Mouse (Mus musculus) left cerebral cortex, postnatal 36 days (tissue): ENCODE results near the gene Rtkn. TPM values are rescaled to one million over a fixed set of nuclear protein-coding genes. Genes with fewer than 3 reads are reported as not detected.

Experiments
- DNase-seq, 2 experiments: peaks; one replicate each; pipeline ENCODE4 v3.0.0; 2021 to 2022; ENCODE audit warnings: low spot score in 2 of 2, mixed read lengths in 1 of 2
- intact Hi-C: fragments of 180-260 bp; cut with DNase I; formaldehyde crosslinking; loops from one replicate; pipeline ENCODE4 v1.15.1; 2025
- total RNA-seq, 2 experiments: library from RNA; stranded (reverse); gene quantifications; 2 replicates each; pipeline ENCODE4 v1.2.3; 2021

The Rtkn gene
- total RNA-seq, 2 experiments from 2014 or later, result 88.7 to 105 TPM

DNA sequence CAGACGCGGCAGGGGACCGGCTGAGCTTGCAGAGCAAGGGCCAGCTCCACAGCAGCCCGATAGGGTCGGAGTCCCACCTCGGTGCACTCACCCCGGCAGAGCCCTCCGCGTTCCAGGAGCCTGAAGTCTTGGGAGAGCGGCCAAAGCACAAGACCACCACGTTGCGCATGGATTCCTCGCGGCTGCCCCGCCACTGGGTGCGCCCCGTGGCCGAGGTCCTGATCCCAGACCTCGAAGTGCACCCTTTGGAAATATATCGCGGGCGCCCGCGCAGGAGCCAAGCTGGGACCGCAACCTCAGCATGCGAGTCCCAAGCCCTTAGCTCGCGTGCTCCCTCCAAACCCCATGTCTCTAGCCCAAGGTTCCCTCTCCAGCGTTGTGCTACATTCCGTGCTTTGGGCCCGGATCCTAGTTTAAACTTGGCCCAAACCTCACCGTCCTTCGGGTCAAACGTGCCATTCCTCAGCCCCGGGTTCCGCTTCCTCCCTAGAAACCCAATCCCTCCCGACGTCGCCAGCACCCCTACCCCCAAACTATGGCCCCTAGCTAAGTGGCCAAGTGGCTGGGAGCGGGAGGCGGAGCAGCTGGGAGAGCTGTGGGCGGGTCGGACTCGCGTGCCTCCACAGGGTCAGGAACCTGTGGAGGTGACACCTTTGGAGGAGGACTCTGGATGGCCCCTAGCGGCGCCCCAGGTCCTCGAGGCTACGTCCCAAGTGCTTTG lies 26.8 kb downstream of the Rtkn start:
- intact Hi-C loops, result loop anchor here (10.0 kb wide), 1 partner anchor 167 kb away; no protein-coding TSS in a partner anchor
- DNase-seq, result no peak

DNA sequence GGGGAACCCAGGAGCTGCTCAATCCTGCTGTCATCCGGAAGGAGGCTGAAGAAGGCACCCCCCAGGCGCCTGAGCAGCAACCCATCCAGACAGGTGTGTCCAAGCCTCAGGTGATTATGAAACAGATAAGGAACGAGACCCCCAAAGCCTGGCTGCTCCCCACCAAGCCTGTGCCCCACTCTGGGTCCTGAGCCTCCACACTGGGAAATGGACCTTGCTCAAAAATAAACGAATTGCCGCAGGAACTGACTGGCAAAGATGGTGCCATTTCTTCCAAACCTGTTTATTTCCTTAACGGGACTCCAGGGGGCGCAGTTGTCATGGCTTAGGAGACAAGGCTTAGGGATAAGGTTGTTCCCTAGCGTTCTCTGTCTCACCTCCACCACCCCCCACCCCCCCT lies 27.4 kb downstream of the Rtkn start:
- no peak for DNase-seq
- intact Hi-C loops, result loop anchor here (10.0 kb wide), 1 partner anchor 168 kb away; no protein-coding TSS in a partner anchor

DNA sequence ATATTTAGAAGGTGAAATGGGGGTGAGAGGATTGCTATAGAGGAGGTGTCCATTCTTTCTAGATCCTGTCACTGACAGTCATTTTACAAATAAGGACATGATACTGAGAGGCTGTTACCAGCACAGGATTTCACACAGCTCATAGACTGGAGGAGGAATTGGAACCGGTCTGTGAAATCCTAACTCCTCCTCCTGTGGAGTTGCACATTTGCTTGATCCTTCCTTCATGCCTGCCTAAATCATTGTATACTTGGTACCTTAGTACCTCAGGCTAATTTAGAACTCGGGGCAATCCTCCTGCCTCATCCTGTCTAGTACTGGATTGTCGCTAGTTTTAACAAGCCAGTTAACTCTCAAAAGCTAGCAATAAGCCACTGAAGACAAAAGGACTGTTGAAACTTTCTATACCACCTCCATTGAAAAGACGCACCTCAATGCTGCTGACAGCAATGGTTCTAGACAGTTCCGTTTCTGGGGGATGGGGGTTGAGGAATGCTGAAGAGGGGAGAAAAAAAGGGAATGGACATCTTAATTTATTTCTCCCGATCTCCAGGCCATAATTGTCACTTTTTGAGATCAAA lies 29.9 kb downstream of the Rtkn start:
- no peak for DNase-seq
- intact Hi-C loops, result loop anchor here (2.0 to 10.0 kb wide), 2 partner anchors 22 to 170 kb away; no protein-coding TSS in a partner anchor

- peak; percentile 93 to 94 for DNase-seq
- intact Hi-C loops, result loop anchor here (2.0 to 10.0 kb wide), 2 partner anchors 21 to 171 kb away; no protein-coding TSS in a partner anchor
Measured at GRCm38 (mm10) chr6:83165607-83166242, 30.5 kb downstream of the Rtkn start, which contains the start of gene Dctn1. Gene Dctn1 (plus strand): TSS chr6:83165920.

GRCm38 (mm10) chr6:83166243-83166630 lies 31.0 kb downstream of the Rtkn start:
- intact Hi-C loops, result loop anchor here (10.0 kb wide), 1 partner anchor 171 kb away; no protein-coding TSS in a partner anchor
- DNase-seq, result no peak

DNA sequence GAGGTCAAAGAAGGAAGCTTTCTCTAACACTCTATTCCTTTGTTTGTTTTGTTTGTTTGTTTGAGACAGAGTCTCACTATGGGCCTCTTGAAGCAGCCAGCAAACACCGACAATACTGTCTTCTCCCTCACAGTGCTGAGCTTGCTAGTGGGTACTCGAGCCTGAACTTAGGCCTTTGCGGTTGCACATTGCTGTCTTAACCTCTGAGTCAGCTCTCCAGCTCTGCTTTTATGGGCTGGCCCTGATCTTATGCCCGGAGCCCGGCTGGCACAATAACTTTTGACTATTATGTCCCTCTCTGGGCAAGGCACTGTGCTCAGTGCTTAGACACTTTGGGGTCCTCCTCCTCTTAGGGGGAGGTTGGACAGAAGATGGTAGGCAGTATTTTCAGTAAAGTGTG lies 34.6 kb downstream of the Rtkn start:
- DNase-seq, result no peak
- intact Hi-C loops, result loop anchor here (10.0 kb wide), 1 partner anchor 175 kb away; no protein-coding TSS in a partner anchor

GRCm38 (mm10) chr6:83171063-83171462 lies 35.8 kb downstream of the Rtkn start:
- intact Hi-C loops, result no loop called here
- no peak for DNase-seq

DNA sequence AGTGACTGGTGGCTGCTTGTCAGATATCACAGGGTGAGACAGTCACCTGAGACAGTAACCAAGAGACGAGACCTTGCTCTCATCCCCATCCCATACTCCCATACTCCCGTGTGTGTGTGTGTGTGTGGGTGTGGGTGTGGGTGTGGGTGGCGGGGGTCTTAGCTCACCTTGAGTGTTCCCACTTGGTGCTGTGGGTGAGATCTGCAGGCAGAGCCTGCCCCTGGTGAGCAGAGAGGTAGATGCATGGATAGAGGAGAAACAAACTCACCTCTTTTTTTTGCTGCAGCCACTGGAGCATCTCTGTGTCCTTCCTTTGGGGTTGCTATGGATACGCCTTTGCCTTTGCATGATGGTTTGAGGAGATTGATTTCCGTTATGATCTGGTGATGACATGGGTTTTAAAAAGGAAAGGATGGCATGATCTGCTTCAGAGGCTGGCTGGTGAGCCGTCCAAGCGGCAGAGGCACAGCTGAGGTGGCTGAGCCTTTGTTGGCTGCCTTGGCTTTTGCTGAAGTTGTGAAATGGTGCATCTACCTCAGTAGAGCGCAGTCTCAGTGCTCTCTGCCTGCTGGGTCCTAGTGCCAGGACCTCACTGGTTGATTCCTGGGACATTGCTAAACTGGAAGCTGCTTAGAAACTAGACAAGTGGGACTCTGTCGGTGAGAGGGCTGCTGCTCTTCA lies 37.1 kb downstream of the Rtkn start:
- intact Hi-C loops, result no loop called here
- peak; percentile 72 to 82 for DNase-seq

- intact Hi-C loops, result no loop called here
- no peak for DNase-seq
Measured at GRCm38 (mm10) chr6:83175996-83176395, 40.7 kb downstream of the Rtkn start.

DNA sequence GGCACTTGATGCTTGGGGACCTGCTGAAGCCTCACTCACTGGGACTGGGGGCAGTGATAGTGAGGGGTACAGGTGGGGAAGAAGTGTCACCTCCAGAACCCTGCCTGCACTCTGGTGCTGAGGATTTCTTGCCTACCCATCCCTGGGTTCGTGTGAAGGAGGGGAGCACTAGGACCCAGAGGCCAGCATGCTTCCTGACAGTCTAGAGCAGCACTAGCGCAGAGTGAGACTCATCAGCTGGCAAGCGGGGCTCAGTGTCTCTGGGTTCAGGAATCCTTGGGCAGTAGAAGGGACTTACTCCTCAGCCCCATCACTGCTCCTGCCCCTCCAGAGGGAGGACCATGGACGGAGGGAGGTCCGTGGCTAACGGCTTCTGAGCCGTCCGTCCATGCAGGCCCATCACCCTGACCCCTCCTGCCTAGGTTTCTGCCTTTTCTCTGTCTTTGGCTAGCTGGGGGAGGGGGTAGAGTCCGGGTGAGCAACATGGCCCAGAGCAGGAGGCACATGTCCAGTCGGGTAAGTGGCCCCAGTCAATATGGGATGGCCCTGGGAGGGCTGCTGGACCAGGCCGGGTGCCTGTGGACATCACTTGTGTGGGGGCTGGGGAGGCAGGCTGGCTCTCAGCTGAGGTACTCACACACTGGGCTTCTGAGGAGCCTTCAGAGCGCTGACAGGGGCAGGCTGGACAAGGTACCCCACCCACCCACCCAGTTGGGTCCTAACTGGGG lies 44.3 kb downstream of the Rtkn start:
- intact Hi-C loops, result no loop called here
- peak; percentile 79 to 80 for DNase-seq

DNA sequence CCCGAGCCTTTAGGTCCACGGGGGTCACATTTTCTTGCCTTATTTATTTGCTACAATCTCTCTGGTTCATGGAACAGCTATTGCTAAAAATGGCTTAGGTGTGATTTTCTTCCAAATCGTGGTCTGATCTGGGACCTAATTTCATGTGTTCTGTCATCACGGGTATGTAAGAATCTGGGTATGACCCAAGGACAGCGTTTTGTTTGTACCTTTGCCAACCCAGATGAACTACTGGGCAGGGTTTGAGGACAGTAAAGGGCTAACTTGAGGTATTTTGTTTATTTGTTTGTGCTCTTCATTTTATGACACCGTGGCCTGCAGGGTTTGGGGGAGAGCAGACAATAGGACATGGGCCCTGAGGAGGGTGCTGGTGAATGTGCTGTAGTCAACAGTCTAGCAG lies 45.3 kb downstream of the Rtkn start:
- no peak for DNase-seq
- intact Hi-C loops, result no loop called here

- no peak for DNase-seq
- intact Hi-C loops, result no loop called here
Measured at GRCm38 (mm10) chr6:83184858-83185435, 49.7 kb downstream of the Rtkn start.

DNA sequence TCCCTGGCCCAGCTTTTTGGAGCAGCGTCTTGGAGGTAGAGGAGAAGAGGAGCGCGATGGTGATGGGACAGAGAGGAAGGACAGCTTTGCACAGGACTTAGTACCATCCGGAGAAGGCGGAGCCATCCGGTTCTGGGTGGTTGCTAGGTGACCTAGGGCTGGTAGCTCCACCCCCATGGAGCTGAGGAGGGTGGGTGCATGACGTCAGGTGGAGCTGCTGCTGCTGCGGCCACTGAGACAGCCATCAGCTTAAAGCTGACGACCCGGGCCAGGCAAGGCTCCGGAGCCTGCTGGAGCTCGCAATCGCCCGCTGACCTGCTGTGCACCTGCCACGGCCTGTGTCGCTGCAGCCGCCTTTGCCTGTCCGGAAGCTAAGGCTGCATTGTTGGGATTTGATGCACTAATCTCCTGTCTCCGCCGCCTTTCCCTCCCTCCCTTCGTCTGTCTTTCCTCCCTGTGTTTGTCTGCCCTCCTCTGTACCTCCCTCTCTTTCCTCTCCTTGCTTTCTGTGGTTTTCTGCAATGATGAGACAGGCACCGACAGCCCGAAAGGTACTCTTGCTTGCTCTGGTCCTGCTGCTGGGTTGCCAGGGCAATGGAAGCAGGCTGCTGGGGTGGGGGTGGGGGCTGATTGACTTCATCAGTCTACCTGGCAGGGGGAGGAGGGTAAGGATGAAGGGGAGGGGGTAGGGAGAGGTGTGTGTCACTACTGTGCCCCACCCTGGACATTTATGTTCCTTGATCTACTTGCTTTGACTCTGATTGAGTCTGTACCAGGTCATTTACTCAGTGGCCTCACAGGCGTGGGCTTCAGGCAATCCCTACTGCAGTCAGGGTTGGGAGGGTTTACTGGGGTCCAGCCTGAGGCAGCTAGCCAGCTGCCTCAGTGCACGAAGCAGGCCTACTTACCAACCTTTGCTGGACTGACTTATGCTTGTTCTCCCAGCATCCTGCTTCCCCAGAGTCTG lies 50.9 kb downstream of the Rtkn start:
- peak; percentile 87 for DNase-seq
- intact Hi-C loops, result loop anchor here (2.0 kb wide), 1 partner anchor 21 kb away; the partner anchor contains the start of gene Dctn1

- no peak for DNase-seq
- intact Hi-C loops, result loop anchor here (2.0 kb wide), 1 partner anchor 22 kb away; the partner anchor contains the start of gene Dctn1
Measured at GRCm38 (mm10) chr6:83186946-83187345, 51.7 kb downstream of the Rtkn start.

DNA sequence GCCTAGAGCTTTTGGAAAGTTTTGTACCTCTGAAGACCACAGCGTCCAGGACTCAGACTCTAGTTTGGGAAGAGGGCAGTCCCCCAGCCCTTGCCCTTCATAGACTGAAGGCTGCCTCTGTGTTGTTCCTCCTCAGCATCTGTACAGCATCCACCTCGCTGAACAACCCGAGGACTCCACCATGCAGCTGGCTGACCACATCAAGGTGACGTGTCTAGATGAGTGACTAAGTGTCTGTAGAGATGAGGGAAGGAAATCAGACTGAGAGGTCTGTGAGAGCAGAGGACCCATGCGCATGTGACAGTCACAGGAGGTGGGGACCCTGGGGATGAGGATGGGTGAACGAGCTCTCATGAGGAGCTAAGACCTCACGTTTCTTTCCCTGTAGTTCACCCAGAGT lies 58.3 kb downstream of the Rtkn start:
- intact Hi-C loops, result no loop called here
- DNase-seq, result no peak

- intact Hi-C loops, result no loop called here
Measured at GRCm38 (mm10) chr6:83197345-83198004, 62.2 kb downstream of the Rtkn start.

More at GRCm38 (mm10) chr6:83197345-83198004, 62.2 kb downstream of the Rtkn start:
- DNase-seq, result peak; percentile 49 to 65
